Mouse (Mus musculus): ENCODE results near the gene Akr1c14. TPM values are rescaled to one million over a fixed set of nuclear protein-coding genes. Genes with fewer than 3 reads are reported as not detected.

The Akr1c14 gene
- polyA plus RNA-seq, 1 experiment from 2014 or later = not detected

- H3K9ac ChIP-seq (ENCODE audit: low read length) = no peak overlapping the region
- H3K27me3 ChIP-seq (ENCODE audit: control insufficient read depth, insufficient read depth, low read length) = no peaks in the 10 kb centered on the region
- no peak overlapping the region for H3K4me2 ChIP-seq (ENCODE audit: low read depth, low read length, severe bottlenecking)
- ATAC-seq (replicated peaks; ENCODE audit: low FRiP score) = no peak
- no peak for DNase-seq (ENCODE audit: low spot score)
- H3K4me1 ChIP-seq (replicated peaks; ENCODE audit: control insufficient read depth, insufficient read depth, low read length) = no peaks in the 10 kb centered on the region
- 75% methylated on average over 1 of the region's 1 CpGs for WGBS
- no peak overlapping the region for H3K4me3 ChIP-seq (ENCODE audit: low read depth, low read length)
- no peaks in the 10 kb centered on the region for H3K36me3 ChIP-seq (ENCODE audit: control insufficient read depth, insufficient read depth, low read length)
- no peak overlapping the region for H3K27ac ChIP-seq (ENCODE audit: low read depth, low read length)
- no peaks in the 10 kb centered on the region for H3K9me3 ChIP-seq (ENCODE audit: control insufficient read depth, low read length)
Observed at GRCm38 (mm10) chr13:4131317-4131716, 82.5 kb downstream of the Akr1c14 start.

- H3K27ac ChIP-seq (ENCODE audit: low read depth, low read length) = no peak overlapping the region
- WGBS = 67% methylated on average over 3 of the region's 3 CpGs
- H3K9ac ChIP-seq (ENCODE audit: low read length) = no peak overlapping the region
- no peaks in the 10 kb centered on the region for H3K9me3 ChIP-seq (ENCODE audit: control insufficient read depth, low read length)
- H3K36me3 ChIP-seq (ENCODE audit: control insufficient read depth, insufficient read depth, low read length) = no peaks in the 10 kb centered on the region
- DNase-seq (ENCODE audit: low spot score) (no peak), ATAC-seq (replicated peaks; ENCODE audit: low FRiP score) (no peak)
- H3K4me3 ChIP-seq (ENCODE audit: low read depth, low read length) = no peak overlapping the region
- H3K4me2 ChIP-seq (ENCODE audit: low read depth, low read length, severe bottlenecking) = no peak overlapping the region
- H3K4me1 ChIP-seq (replicated peaks; ENCODE audit: control insufficient read depth, insufficient read depth, low read length) = no peaks in the 10 kb centered on the region
- no peaks in the 10 kb centered on the region for H3K27me3 ChIP-seq (ENCODE audit: control insufficient read depth, insufficient read depth, low read length)
Observed at GRCm38 (mm10) chr13:4131721-4132120, 82.9 kb downstream of the Akr1c14 start.

GRCm38 (mm10) chr13:4133070-4133469, 84.3 kb downstream of the Akr1c14 start:
- H3K27me3 ChIP-seq (ENCODE audit: control insufficient read depth, insufficient read depth, low read length) = no peaks in the 10 kb centered on the region
- H3K9ac ChIP-seq (ENCODE audit: low read length) = no peak overlapping the region
- no peak overlapping the region for H3K4me3 ChIP-seq (ENCODE audit: low read depth, low read length)
- no peaks in the 10 kb centered on the region for H3K4me1 ChIP-seq (replicated peaks; ENCODE audit: control insufficient read depth, insufficient read depth, low read length)
- ATAC-seq (replicated peaks; ENCODE audit: low FRiP score) = no peak
- no peak overlapping the region for H3K4me2 ChIP-seq (ENCODE audit: low read depth, low read length, severe bottlenecking)
- no peak for DNase-seq (ENCODE audit: low spot score)
- WGBS = 34% methylated on average over 2 of the region's 2 CpGs
- H3K9me3 ChIP-seq (ENCODE audit: control insufficient read depth, low read length) = no peaks in the 10 kb centered on the region
- no peak overlapping the region for H3K27ac ChIP-seq (ENCODE audit: low read depth, low read length)
- no peaks in the 10 kb centered on the region for H3K36me3 ChIP-seq (ENCODE audit: control insufficient read depth, insufficient read depth, low read length)

Other genes starting within 250 kb of the Akr1c14 start
- gene Calml3, start 244.7 kb upstream of the Akr1c14 start, polyA plus RNA-seq (2014; fragmentation: Nextera tagmentation; extraction: Ambion mirVana) = not detected in 2 replicates
- not detected in 2 replicates for gene Calm4, start 211.3 kb upstream of the Akr1c14 start, polyA plus RNA-seq (2014; fragmentation: Nextera tagmentation; extraction: Ambion mirVana)
- gene Calm5, start 194.8 kb upstream of the Akr1c14 start, polyA plus RNA-seq (2014; fragmentation: Nextera tagmentation; extraction: Ambion mirVana) = not detected in 2 replicates
- gene Net1, start 130.8 kb upstream of the Akr1c14 start, polyA plus RNA-seq (2014; fragmentation: Nextera tagmentation; extraction: Ambion mirVana) = 49.0 and 49.3 TPM in 2 replicates
- gene Tubal3, start 130.7 kb upstream of the Akr1c14 start, polyA plus RNA-seq (2014; fragmentation: Nextera tagmentation; extraction: Ambion mirVana) = not detected in 2 replicates
- not detected in 2 replicates for gene Ucn3, start 103.7 kb upstream of the Akr1c14 start, polyA plus RNA-seq (2014; fragmentation: Nextera tagmentation; extraction: Ambion mirVana)
- not detected in 2 replicates for gene Akr1c18, start 101.6 kb downstream of the Akr1c14 start, polyA plus RNA-seq (2014; fragmentation: Nextera tagmentation; extraction: Ambion mirVana)
- gene Akr1c13, start 142.1 kb downstream of the Akr1c14 start, polyA plus RNA-seq (2014; fragmentation: Nextera tagmentation; extraction: Ambion mirVana) = 0.35 and 0.75 TPM in 2 replicates
- gene Akr1c19, start 179.7 kb downstream of the Akr1c14 start, polyA plus RNA-seq (2014; fragmentation: Nextera tagmentation; extraction: Ambion mirVana) = 0.27 and 0.39 TPM in 2 replicates
- 0.27 TPM in 1 of 2 replicates, not detected in the other for gene Akr1c12, start 230.4 kb downstream of the Akr1c14 start, polyA plus RNA-seq (2014; fragmentation: Nextera tagmentation; extraction: Ambion mirVana)

All from forebrain, embryonic 11.5 days (tissue).